Mouse (Mus musculus) ES-E14 (cell line): ENCODE measurements around the gene Glrb.

Source experiments
- HCFC1 ChIP-seq: IDR thresholded peaks from 2 replicates; pipeline ENCODE4 v1.6.1; 2012; ENCODE audit warnings: low read length, inconsistent platforms, borderline replicate concordance; ENCODE audit not compliant: insufficient read depth
- ZC3H11A ChIP-seq: IDR thresholded peaks from 2 replicates; pipeline ENCODE4 v1.6.1; 2012; ENCODE audit warnings: low read depth, mild to moderate bottlenecking, inconsistent platforms, low read length, borderline replicate concordance
- ZNF384 ChIP-seq: IDR thresholded peaks from 2 replicates; pipeline ENCODE4 v1.6.1; 2012; ENCODE audit warnings: low read depth, low read length, inconsistent platforms

DNA sequence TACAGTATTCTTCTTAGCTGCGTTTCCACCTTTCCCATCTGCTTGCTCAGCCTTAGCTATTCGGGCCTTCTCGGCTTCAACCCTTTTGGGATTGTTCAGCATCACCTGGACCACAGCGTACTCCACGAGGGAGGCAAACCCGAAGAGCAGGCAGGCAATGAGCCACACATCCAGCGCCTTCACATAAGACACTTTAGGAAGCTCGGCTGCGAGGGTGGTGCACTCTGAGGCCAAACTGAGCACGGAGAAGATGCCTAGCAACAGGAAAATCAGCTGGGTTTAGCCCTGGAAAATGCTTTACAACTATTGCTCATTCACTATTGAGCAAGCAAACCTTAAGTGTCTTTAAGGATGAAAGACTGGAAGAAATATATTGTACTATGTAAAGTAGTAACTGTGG is 62.5 kb downstream of the Glrb start:
- TF ChIP-seq HCFC1 (no peak), ZNF384 (no peak), ZC3H11A (no peak)
